Mouse (Mus musculus) cerebellum, adult 2 months (tissue): Measurements from ENCODE around the gene Lzic.

ENCODE experiments used
- CTCF ChIP-seq: fragments of 200-500 bp; IDR thresholded peaks from 2 replicates; pipeline ENCODE4 v1.5.1; 2011; ENCODE audit warnings: low read depth, mild to moderate bottlenecking, control low read depth, low read length, moderate library complexity, borderline replicate concordance; ENCODE audit not compliant: insufficient read depth
- POLR2A ChIP-seq: fragments of 200-500 bp; IDR thresholded peaks from 2 replicates; pipeline ENCODE4 v1.6.1; 2011; ENCODE audit warnings: low read length, control low read depth, borderline replicate concordance; ENCODE audit not compliant: insufficient read depth

DNA sequence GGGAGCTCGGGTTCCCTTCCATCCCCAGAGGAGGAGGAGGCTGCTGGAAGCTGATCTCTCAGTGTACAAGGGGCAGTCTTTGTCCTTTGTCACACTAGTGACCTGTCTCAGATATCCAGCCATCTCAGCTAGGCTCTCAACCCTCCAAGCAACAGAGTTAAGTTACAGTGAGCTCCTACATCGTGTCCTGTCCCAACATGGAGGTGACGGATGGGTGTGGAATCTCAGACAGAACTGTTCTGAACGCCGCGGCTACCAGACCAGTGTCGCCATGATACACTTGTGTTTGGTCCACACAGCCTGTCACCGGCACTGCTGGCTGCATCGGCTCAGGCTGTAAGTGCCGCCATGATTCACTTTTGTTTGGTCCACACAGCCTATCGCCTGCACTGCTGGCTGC is 8.0 kb upstream of the Lzic start, which contains the start of gene Tmem274:
- TF ChIP-seq CTCF = no peak
- no peak for TF ChIP-seq POLR2A
